Mouse (Mus musculus): Measurements from ENCODE around the gene Scube3. TPM values are rescaled to one million over a fixed set of nuclear protein-coding genes. Genes with fewer than 3 reads are reported as not detected.
A peak's percentile ranks its signal among the peaks of the same experiment; 100 is the strongest.

Scube3 gene
- 1 to 10 TPM; 4.8 to 9.3 TPM for total RNA-seq (2021)
- long read RNA-seq, experiment 1: 0 reads
- long read RNA-seq, experiment 2, partial matches to known transcripts: 1 of 2 reads
- long read RNA-seq, experiment 2, other reads (novel, unspliced or antisense): 0 of 2 reads

- DNase-seq (ENCODE audit: low spot score in 2 of 2): peak; percentile 32 to 36
These were observed at the start of gene Scube3 for GRCm38 (mm10) chr17:28141771-28142699. TSS of gene Scube3 (plus strand) at chr17:28142141.

GRCm38 (mm10) chr17:28092297-28092696, 49.6 kb upstream of the Scube3 start:
- no peak for DNase-seq (ENCODE audit: low spot score in 2 of 2)

GRCm38 (mm10) chr17:28093837-28094236, 48.1 kb upstream of the Scube3 start:
- no peak for DNase-seq (ENCODE audit: low spot score in 2 of 2)

GRCm38 (mm10) chr17:28096418-28096817, 45.5 kb upstream of the Scube3 start:
- no peak for DNase-seq (ENCODE audit: low spot score in 2 of 2)

GRCm38 (mm10) chr17:28097308-28097707, 44.6 kb upstream of the Scube3 start:
- DNase-seq (ENCODE audit: low spot score in 2 of 2): no peak

- no peak for DNase-seq (ENCODE audit: low spot score in 2 of 2)
These were observed 42.9 kb upstream of the Scube3 start for GRCm38 (mm10) chr17:28099086-28099485.

GRCm38 (mm10) chr17:28100669-28101068, 41.3 kb upstream of the Scube3 start:
- DNase-seq (ENCODE audit: low spot score in 2 of 2): no peak

- no peak for DNase-seq (ENCODE audit: low spot score in 2 of 2)
These were observed 40.6 kb upstream of the Scube3 start for GRCm38 (mm10) chr17:28101284-28101887.

- no peak for DNase-seq (ENCODE audit: low spot score in 2 of 2)
These were observed 40.0 kb upstream of the Scube3 start for GRCm38 (mm10) chr17:28101902-28102319.

GRCm38 (mm10) chr17:28104416-28104815, 37.5 kb upstream of the Scube3 start:
- no peak for DNase-seq (ENCODE audit: low spot score in 2 of 2)

GRCm38 (mm10) chr17:28106352-28106751, 35.6 kb upstream of the Scube3 start:
- no peak for DNase-seq (ENCODE audit: low spot score in 2 of 2)

GRCm38 (mm10) chr17:28107275-28107674, 34.7 kb upstream of the Scube3 start:
- DNase-seq (ENCODE audit: low spot score in 2 of 2): no peak

- DNase-seq (ENCODE audit: low spot score in 2 of 2): no peak
These were observed 29.7 kb upstream of the Scube3 start for GRCm38 (mm10) chr17:28112266-28112665.

- DNase-seq (ENCODE audit: low spot score in 2 of 2): no peak
These were observed 25.6 kb upstream of the Scube3 start for GRCm38 (mm10) chr17:28116335-28116734.

GRCm38 (mm10) chr17:28117451-28118209, 24.3 kb upstream of the Scube3 start:
- peak in 1 of 2 experiments; percentile 37 for DNase-seq (ENCODE audit: low spot score in 2 of 2)

- DNase-seq (ENCODE audit: low spot score in 2 of 2): no peak
These were observed 21.5 kb upstream of the Scube3 start for GRCm38 (mm10) chr17:28120460-28120859.

- DNase-seq (ENCODE audit: low spot score in 2 of 2): no peak
These were observed 19.0 kb upstream of the Scube3 start for GRCm38 (mm10) chr17:28122949-28123348.

GRCm38 (mm10) chr17:28123627-28124026, 18.3 kb upstream of the Scube3 start:
- no peak for DNase-seq (ENCODE audit: low spot score in 2 of 2)

GRCm38 (mm10) chr17:28124368-28124767, 17.6 kb upstream of the Scube3 start:
- no peak for DNase-seq (ENCODE audit: low spot score in 2 of 2)

GRCm38 (mm10) chr17:28129796-28130195, 12.1 kb upstream of the Scube3 start:
- DNase-seq (ENCODE audit: low spot score in 2 of 2): no peak

- no peak for DNase-seq (ENCODE audit: low spot score in 2 of 2)
These were observed 11.4 kb upstream of the Scube3 start for GRCm38 (mm10) chr17:28130391-28131125.

All from adrenal gland, adult 18-20 months (tissue).